Mouse (Mus musculus): ENCODE measurements around the gene Grin2b.

Grin2b gene

GRCm38 (mm10) chr6:136173191-136173896, at the start of gene Grin2b:
Grin2b (minus strand) TSS chr6:136173511.
- ATAC-seq (ENCODE audit: low TSS enrichment), result peak; percentile 45

GRCm38 (mm10) chr6:136221894-136222293, 48.6 kb upstream of the Grin2b start:
- ATAC-seq (ENCODE audit: low TSS enrichment), result peak; percentile 70; the same call in 1 of the 2 replicates

GRCm38 (mm10) chr6:136210442-136210841, 37.1 kb upstream of the Grin2b start:
- no peak for ATAC-seq (ENCODE audit: low TSS enrichment)

- peak; percentile 83 for ATAC-seq (ENCODE audit: low TSS enrichment)
Observed at GRCm38 (mm10) chr6:136199814-136200213, 26.5 kb upstream of the Grin2b start.

- ATAC-seq (ENCODE audit: low TSS enrichment), result peak; percentile 95
Observed at GRCm38 (mm10) chr6:136194616-136195015, 21.3 kb upstream of the Grin2b start.

GRCm38 (mm10) chr6:136178066-136178465, 4.8 kb upstream of the Grin2b start:
- no peak for ATAC-seq (ENCODE audit: low TSS enrichment)

- ATAC-seq (ENCODE audit: low TSS enrichment), result 0 out of 2 replicates have a peak, but pooled peaks have one; percentile 10
Observed at GRCm38 (mm10) chr6:136172801-136173190, 515 bp downstream of the Grin2b start.

GRCm38 (mm10) chr6:136172172-136172651, 1.1 kb downstream of the Grin2b start:
- ATAC-seq (ENCODE audit: low TSS enrichment), result peak; percentile 39

- ATAC-seq (ENCODE audit: low TSS enrichment), result no peak
Observed at GRCm38 (mm10) chr6:136171343-136171742, 2.0 kb downstream of the Grin2b start.

- no peak for ATAC-seq (ENCODE audit: low TSS enrichment)
Observed at GRCm38 (mm10) chr6:136170381-136170780, 2.9 kb downstream of the Grin2b start.

- ATAC-seq (ENCODE audit: low TSS enrichment), result peak; percentile 46
Observed at GRCm38 (mm10) chr6:136167361-136167760, 6.0 kb downstream of the Grin2b start.

- 0 out of 2 replicates have a peak, but pooled peaks have one; percentile 17 for ATAC-seq (ENCODE audit: low TSS enrichment)
Observed at GRCm38 (mm10) chr6:136165443-136166077, 7.8 kb downstream of the Grin2b start.

- ATAC-seq (ENCODE audit: low TSS enrichment), result no peak
Observed at GRCm38 (mm10) chr6:136162090-136162489, 11.2 kb downstream of the Grin2b start.

GRCm38 (mm10) chr6:136153444-136153843, 19.9 kb downstream of the Grin2b start:
- no peak for ATAC-seq (ENCODE audit: low TSS enrichment)

GRCm38 (mm10) chr6:136150064-136150463, 23.2 kb downstream of the Grin2b start:
- ATAC-seq (ENCODE audit: low TSS enrichment), result peak; percentile 34

GRCm38 (mm10) chr6:136139967-136140366, 33.3 kb downstream of the Grin2b start:
- no peak for ATAC-seq (ENCODE audit: low TSS enrichment)

- ATAC-seq (ENCODE audit: low TSS enrichment), result peak; percentile 32; the same call in 1 of the 2 replicates
Observed at GRCm38 (mm10) chr6:136130456-136130855, 42.9 kb downstream of the Grin2b start.

- ATAC-seq (ENCODE audit: low TSS enrichment), result no peak
Observed at GRCm38 (mm10) chr6:136122593-136122992, 50.7 kb downstream of the Grin2b start.

- no peak for ATAC-seq (ENCODE audit: low TSS enrichment)
Observed at GRCm38 (mm10) chr6:136117390-136117789, 55.9 kb downstream of the Grin2b start.

GRCm38 (mm10) chr6:136113639-136114410, 59.5 kb downstream of the Grin2b start:
- ATAC-seq (ENCODE audit: low TSS enrichment), result no peak

- no peak for ATAC-seq (ENCODE audit: low TSS enrichment)
Observed at GRCm38 (mm10) chr6:136109172-136109571, 64.1 kb downstream of the Grin2b start.

GRCm38 (mm10) chr6:136108466-136108865, 64.8 kb downstream of the Grin2b start:
- no peak for ATAC-seq (ENCODE audit: low TSS enrichment)

All from frontal cortex, adult (tissue).